Mouse (Mus musculus) E14TG2a.4 (cell line): Measurements from ENCODE around the gene Pdcl3.
A peak's percentile ranks its signal among the peaks of the same experiment; 100 is the strongest.

Experiments used
- H3K27me3 ChIP-seq: 2 replicates; pipeline ENCODE4 v1.6.1; 2014; ENCODE audit warnings: low read length, control low read depth; ENCODE audit not compliant: insufficient read depth
- H3K36me3 ChIP-seq: 2 replicates; pipeline ENCODE4 v1.6.1; 2014; ENCODE audit warnings: low read length, control low read depth; ENCODE audit not compliant: insufficient read depth
- H3K4me1 ChIP-seq: replicated peaks from 2 replicates; pipeline ENCODE4 v1.6.1; 2014; ENCODE audit warnings: low read depth, low read length, control low read depth
- H3K4me3 ChIP-seq: replicated peaks from 2 replicates; pipeline ENCODE4 v1.5.1; 2014; ENCODE audit warnings: mild to moderate bottlenecking, low read length
- H3K9me3 ChIP-seq: 2 replicates; pipeline ENCODE4 v1.6.1; 2014; ENCODE audit warnings: low read length, control low read depth
- CTCF ChIP-seq: conservative IDR thresholded peaks from 2 replicates; pipeline ENCODE4 v1.5.1; 2014; ENCODE audit warnings: low read length
- NANOG ChIP-seq: IDR thresholded peaks from 2 replicates; pipeline ENCODE4 v1.6.1; 2014; ENCODE audit warnings: borderline replicate concordance, low read length, mixed read lengths
- POU5F1 ChIP-seq: IDR thresholded peaks from 2 replicates; pipeline ENCODE4 v1.6.1; 2014; ENCODE audit warnings: low read length, borderline replicate concordance

Pdcl3 gene

GRCm38 (mm10) chr1:39006830-39007829 lies 21.7 kb downstream of the Pdcl3 start:
- Histone ChIP-seq H3K27me3 (no peaks in the 10 kb centered on the region; the same call in 1 of the 2 replicates), H3K4me1 (peaks cover 25% of the 10 kb centered on the region), H3K36me3 (no peaks in the 10 kb centered on the region), H3K9me3 (no peaks in the 10 kb centered on the region), H3K4me3 (no peak overlapping the region)
- no peak for TF ChIP-seq CTCF
- no peak for TF ChIP-seq NANOG
- TF ChIP-seq POU5F1: no peak

- no peaks in the 10 kb centered on the region for H3K27me3 ChIP-seq
- peaks cover 22% of the 10 kb centered on the region for H3K4me1 ChIP-seq
- H3K4me3 ChIP-seq: peak overlapping the region; percentile 39
- no peaks in the 10 kb centered on the region for H3K9me3 ChIP-seq
- TF ChIP-seq CTCF: peak; percentile 37
- no peak for TF ChIP-seq POU5F1
- H3K36me3 ChIP-seq: no peaks in the 10 kb centered on the region
Measured at GRCm38 (mm10) chr1:39010583-39011021, 25.2 kb downstream of the Pdcl3 start.

- TF ChIP-seq CTCF: no peak
- TF ChIP-seq NANOG: no peak
- TF ChIP-seq POU5F1: no peak
Measured at GRCm38 (mm10) chr1:39012576-39012975, 27.2 kb downstream of the Pdcl3 start.

GRCm38 (mm10) chr1:39013843-39014242 lies 28.4 kb downstream of the Pdcl3 start:
- Histone ChIP-seq H3K4me1 (peaks cover 10% of the 10 kb centered on the region), H3K4me3 (no peak overlapping the region), H3K36me3 (no peaks in the 10 kb centered on the region), H3K9me3 (no peaks in the 10 kb centered on the region), H3K27me3 (no peaks in the 10 kb centered on the region)
- TF ChIP-seq POU5F1 (no peak), CTCF (no peak), NANOG (no peak)

More at GRCm38 (mm10) chr1:39012576-39012975, 27.2 kb downstream of the Pdcl3 start:
- Histone ChIP-seq H3K4me1 (peaks cover 10% of the 10 kb centered on the region), H3K9me3 (no peaks in the 10 kb centered on the region), H3K36me3 (no peaks in the 10 kb centered on the region), H3K27me3 (no peaks in the 10 kb centered on the region), H3K4me3 (no peak overlapping the region)

GRCm38 (mm10) chr1:39015529-39015928 lies 30.1 kb downstream of the Pdcl3 start:
- TF ChIP-seq NANOG: no peak
- H3K27me3 ChIP-seq: no peaks in the 10 kb centered on the region

GRCm38 (mm10) chr1:39017871-39018270 lies 32.5 kb downstream of the Pdcl3 start:
- TF ChIP-seq NANOG: no peak
- TF ChIP-seq POU5F1: no peak
- TF ChIP-seq CTCF: no peak
- no peaks in the 10 kb centered on the region for H3K36me3 ChIP-seq
- H3K9me3 ChIP-seq: no peaks in the 10 kb centered on the region
- peaks cover 6% of the 10 kb centered on the region; the same call in 1 of the 2 replicates for H3K27me3 ChIP-seq
- no peak overlapping the region for H3K4me3 ChIP-seq
- peaks cover 8% of the 10 kb centered on the region; the same call in 1 of the 2 replicates for H3K4me1 ChIP-seq

More at GRCm38 (mm10) chr1:39015529-39015928, 30.1 kb downstream of the Pdcl3 start:
- no peaks in the 10 kb centered on the region for H3K36me3 ChIP-seq
- H3K4me3 ChIP-seq: no peak overlapping the region
- H3K4me1 ChIP-seq: peaks cover 7% of the 10 kb centered on the region
- H3K9me3 ChIP-seq: no peaks in the 10 kb centered on the region

- Histone ChIP-seq H3K4me1 (peaks cover 9% of the 10 kb centered on the region; the same call in 1 of the 2 replicates), H3K4me3 (no peak overlapping the region), H3K36me3 (no peaks in the 10 kb centered on the region), H3K9me3 (no peaks in the 10 kb centered on the region), H3K27me3 (peaks cover 28% of the 10 kb centered on the region)
- TF ChIP-seq CTCF (no peak), POU5F1 (no peak), NANOG (no peak)
Measured at GRCm38 (mm10) chr1:39025142-39025541, 39.7 kb downstream of the Pdcl3 start.

- Histone ChIP-seq H3K27me3 (peaks cover 27% of the 10 kb centered on the region), H3K4me3 (no peak overlapping the region), H3K36me3 (no peaks in the 10 kb centered on the region), H3K9me3 (no peaks in the 10 kb centered on the region), H3K4me1 (peaks cover 9% of the 10 kb centered on the region; the same call in 1 of the 2 replicates)
- no peak for TF ChIP-seq POU5F1
- no peak for TF ChIP-seq NANOG
- no peak for TF ChIP-seq CTCF
Measured at GRCm38 (mm10) chr1:39025840-39026239, 40.4 kb downstream of the Pdcl3 start.
